Mouse (Mus musculus) MEL (cell line): ENCODE results near the gene Cpeb4. TPM values are rescaled to one million over a fixed set of nuclear protein-coding genes. Genes with fewer than 3 reads are reported as not detected.

ENCODE experiments used
- DNase-seq: peaks from one replicate; pipeline ENCODE4 v3.0.0; 2011; ENCODE audit warnings: low read depth, low spot score
- H3K27ac ChIP-seq: 2 replicates; pipeline ENCODE4 v1.5.1; 2012; ENCODE audit warnings: low read depth, mild to moderate bottlenecking, control low read depth, low read length, moderate library complexity; ENCODE audit not compliant: control insufficient read depth
- H3K27me3 ChIP-seq, 2 experiments: fragments of 150-350 bp in 1 of 2; sonication (generic) in 1 of 2; 2 replicates each; pipeline ENCODE4 v1.6.1; 2012; ENCODE audit warnings: low read length in 2 of 2, mild to moderate bottlenecking in 2 of 2, improper control_type of control experiment in 1 of 2, moderate library complexity in 1 of 2; ENCODE audit not compliant: insufficient read depth in 2 of 2, control insufficient read depth in 1 of 2
- H3K36me3 ChIP-seq, 2 experiments: 2 replicates each; pipeline ENCODE4 v1.6.1; 2012 to 2014; ENCODE audit warnings: low read length in 2 of 2, improper control_type of control experiment in 1 of 2, inconsistent platforms in 1 of 2, mild to moderate bottlenecking in 1 of 2; ENCODE audit not compliant: insufficient read depth in 2 of 2, control insufficient read depth in 1 of 2
- H3K4me1 ChIP-seq, 2 experiments: fragments of 150-350 bp in 1 of 2; sonication (generic) in 1 of 2; 2 replicates each; pipeline ENCODE4 v1.6.1; 2012; ENCODE audit warnings: low read length in 2 of 2, improper control_type of control experiment in 1 of 2, mild to moderate bottlenecking in 1 of 2; ENCODE audit not compliant: insufficient read depth in 2 of 2, control insufficient read depth in 1 of 2
- H3K4me3 ChIP-seq, 2 experiments: fragments of 150-350 bp in 1 of 2; sonication (generic) in 1 of 2; 2 replicates each; pipeline ENCODE4 v1.5.1; 2012; ENCODE audit warnings: low read depth in 2 of 2, low read length in 2 of 2, mild to moderate bottlenecking in 2 of 2, moderate library complexity in 2 of 2, control low read depth in 1 of 2, improper control_type of control experiment in 1 of 2; ENCODE audit not compliant: control insufficient read depth in 1 of 2, insufficient read depth in 1 of 2
- H3K79me2 ChIP-seq: 2 replicates; pipeline ENCODE4 v1.6.1; 2012; ENCODE audit warnings: mild to moderate bottlenecking, low read length, moderate library complexity; ENCODE audit not compliant: control insufficient read depth, poor library complexity, insufficient read depth
- H3K9ac ChIP-seq: 2 replicates; pipeline ENCODE4 v1.6.1; 2012; ENCODE audit warnings: low read depth, mild to moderate bottlenecking, control low read depth, low read length, moderate library complexity; ENCODE audit not compliant: control insufficient read depth, poor library complexity, severe bottlenecking
- H3K9me3 ChIP-seq: fragments of 150-350 bp; sonication (generic); replicated peaks from 2 replicates; pipeline ENCODE4 v1.6.1; 2012; ENCODE audit warnings: mild to moderate bottlenecking, low read length, improper control_type of control experiment, moderate library complexity; ENCODE audit not compliant: insufficient read depth
- BHLHE40 ChIP-seq: IDR thresholded peaks from 2 replicates; pipeline ENCODE4 v1.6.1; 2012; ENCODE audit warnings: low read depth, mild to moderate bottlenecking, inconsistent platforms, low read length, improper control_type of control experiment, borderline replicate concordance
- CHD1 ChIP-seq: IDR thresholded peaks from 2 replicates; pipeline ENCODE4 v1.6.1; 2012; ENCODE audit warnings: low read depth, mild to moderate bottlenecking, inconsistent platforms, low read length, improper control_type of control experiment
- CTCF ChIP-seq, 3 experiments: IDR thresholded peaks in 2 of 3; conservative IDR thresholded peaks in 1 of 3; 2 replicates each; pipeline ENCODE4 v1.5.1; 2011 to 2012; ENCODE audit warnings: low read length in 3 of 3, low read depth in 2 of 3, mild to moderate bottlenecking in 2 of 3, improper control_type of control experiment in 1 of 3, inconsistent platforms in 1 of 3, mixed read lengths in 1 of 3, moderate library complexity in 1 of 3; ENCODE audit not compliant: control insufficient read depth in 1 of 3, insufficient read depth in 1 of 3, poor library complexity in 1 of 3, severe bottlenecking in 1 of 3
- E2F4 ChIP-seq: IDR thresholded peaks from 2 replicates; pipeline ENCODE4 v1.6.1; 2011; ENCODE audit warnings: low read depth, low read length, improper control_type of control experiment, borderline replicate concordance
- ELF1 ChIP-seq: IDR thresholded peaks from 2 replicates; pipeline ENCODE4 v1.6.1; 2014; ENCODE audit warnings: low read depth, mild to moderate bottlenecking, inconsistent platforms, low read length, improper control_type of control experiment, moderate library complexity
- ETS1 ChIP-seq: IDR thresholded peaks from 2 replicates; pipeline ENCODE4 v1.6.1; 2012; ENCODE audit warnings: low read depth, mild to moderate bottlenecking, inconsistent platforms, low read length, improper control_type of control experiment, moderate library complexity
- GABPA ChIP-seq: IDR thresholded peaks from 2 replicates; pipeline ENCODE4 v1.6.1; 2012; ENCODE audit warnings: low read depth, mild to moderate bottlenecking, inconsistent platforms, low read length, improper control_type of control experiment, moderate library complexity
- HCFC1 ChIP-seq: IDR thresholded peaks from 2 replicates; pipeline ENCODE4 v1.6.1; 2012; ENCODE audit warnings: low read depth, mild to moderate bottlenecking, inconsistent platforms, low read length, improper control_type of control experiment, moderate library complexity
- KAT2A ChIP-seq: conservative IDR thresholded peaks from 2 replicates; pipeline ENCODE4 v1.6.1; 2012; ENCODE audit warnings: low read depth, low read length, improper control_type of control experiment, inconsistent platforms
- MAFK ChIP-seq: IDR thresholded peaks from 2 replicates; pipeline ENCODE4 v1.6.1; 2011; ENCODE audit warnings: low read depth, mild to moderate bottlenecking, low read length, improper control_type of control experiment, borderline replicate concordance
- MEF2A ChIP-seq: IDR thresholded peaks from 2 replicates; pipeline ENCODE4 v1.6.1; 2014; ENCODE audit warnings: low read depth, mild to moderate bottlenecking, inconsistent platforms, low read length, improper control_type of control experiment; ENCODE audit not compliant: poor library complexity, insufficient replicate concordance, severe bottlenecking; ENCODE audit errors: extremely low read depth
- NRF1 ChIP-seq: IDR thresholded peaks from 2 replicates; pipeline ENCODE4 v1.6.1; 2014; ENCODE audit warnings: low read depth, mild to moderate bottlenecking, inconsistent platforms, low read length, improper control_type of control experiment, moderate library complexity; ENCODE audit not compliant: poor library complexity, insufficient read depth, severe bottlenecking
- POLR2AphosphoS2 ChIP-seq: IDR thresholded peaks from 2 replicates; pipeline ENCODE4 v1.6.1; 2011; ENCODE audit warnings: low read length, improper control_type of control experiment
- RCOR1 ChIP-seq: IDR thresholded peaks from 2 replicates; pipeline ENCODE4 v1.6.1; 2012; ENCODE audit warnings: low read depth, mild to moderate bottlenecking, inconsistent platforms, low read length, improper control_type of control experiment
- SIN3A ChIP-seq: IDR thresholded peaks from 2 replicates; pipeline ENCODE4 v1.6.1; 2012; ENCODE audit warnings: low read length, improper control_type of control experiment, inconsistent platforms
- SMC3 ChIP-seq: IDR thresholded peaks from 2 replicates; pipeline ENCODE4 v1.6.1; 2011; ENCODE audit warnings: low read depth, low read length, improper control_type of control experiment
- TAL1 ChIP-seq: IDR thresholded peaks from 2 replicates; pipeline ENCODE4 v1.6.1; 2012; ENCODE audit warnings: mild to moderate bottlenecking, inconsistent platforms, low read length, moderate library complexity, mixed read lengths
- UBTF ChIP-seq: IDR thresholded peaks from 2 replicates; pipeline ENCODE4 v1.6.1; 2012; ENCODE audit warnings: low read depth, mild to moderate bottlenecking, inconsistent platforms, low read length, improper control_type of control experiment, moderate library complexity, borderline replicate concordance; ENCODE audit not compliant: insufficient read depth
- USF1 ChIP-seq: IDR thresholded peaks from 2 replicates; pipeline ENCODE4 v1.6.1; 2014; ENCODE audit warnings: low read depth, mild to moderate bottlenecking, inconsistent platforms, low read length, improper control_type of control experiment, moderate library complexity
- ZNF384 ChIP-seq: IDR thresholded peaks from 2 replicates; pipeline ENCODE4 v1.6.1; 2012; ENCODE audit warnings: low read depth, mild to moderate bottlenecking, inconsistent platforms, low read length, improper control_type of control experiment
- polyA plus RNA-seq, 2 experiments: library from polyadenylated mRNA; stranded (reverse) in 1 of 2; unstranded in 1 of 2; fragments of >175 nt in 1 of 2; fragments of >200 nt in 1 of 2; gene quantifications; 2 replicates each; pipeline versions ENCODE4 v1.2.1 to v1.2.4; 2012; ENCODE audit warnings: low replicate concordance in 2 of 2, low read depth in 1 of 2; ENCODE audit not compliant: insufficient read length in 2 of 2, insufficient read depth in 1 of 2, missing spikeins in 1 of 2
- total RNA-seq: library from RNA; depleted of rRNA; stranded (reverse); fragments of 300-350 nt; gene quantifications from 2 replicates; pipeline ENCODE4 v1.2.3, GENCODE M21; 2012

The Cpeb4 gene
- total and polyA plus RNA-seq, 3 experiments = 3.8 to 4.9 TPM; not detected in 1

GRCm38 (mm10) chr11:31870285-31871010, 1.6 kb upstream of the Cpeb4 start (continued):
- TF ChIP-seq TAL1 (no peak), POLR2AphosphoS2 (peak; percentile 63; the same call in 1 of the 2 replicates), GABPA (no peak), SIN3A (peak; percentile 100)
- TF ChIP-seq, all 39 proteins: peak for 22

- Histone ChIP-seq H3K27ac (peak overlapping the region; percentile 5; the same call in 1 of the 2 replicates), H3K79me2 (peaks cover 12% of the 10 kb centered on the region), H3K27me3 (no peaks in the 10 kb centered on the region), H3K4me1 (peaks cover 13 to 19% of the 10 kb centered on the region in 2 experiments), H3K9me3 (no peaks in the 10 kb centered on the region), H3K4me3 (peak overlapping the region; percentile 83 to 92), H3K9ac (peak overlapping the region; percentile 83), H3K36me3 (peaks cover 0 to 25% of the 10 kb centered on the region in 2 experiments; a peak in 2 of 4 replicates)
- DNase-seq = peak; percentile 64
- no peak for TF ChIP-seq CHD1
- no peak for TF ChIP-seq SMC3
- no peak for TF ChIP-seq KAT2A
- TF ChIP-seq ZNF384 = no peak
- no peak for TF ChIP-seq RCOR1
- no peak for TF ChIP-seq ELF1
- TF ChIP-seq NRF1 = no peak
- no peak for TF ChIP-seq HCFC1
- no peak for TF ChIP-seq BHLHE40
- no peak; the same call in 1 of the 2 replicates for TF ChIP-seq SIN3A
- no peak for TF ChIP-seq USF1
These were observed 873 bp upstream of the Cpeb4 start for GRCm38 (mm10) chr11:31871135-31871541.

GRCm38 (mm10) chr11:31872546-31873261, 693 bp downstream of the Cpeb4 start:
- H3K9ac ChIP-seq = peak overlapping the region; percentile 10; the same call in 1 of the 2 replicates
- no peaks in the 10 kb centered on the region for H3K9me3 ChIP-seq
- peaks cover 13 to 27% of the 10 kb centered on the region in 2 experiments for H3K4me1 ChIP-seq
- no peaks in the 10 kb centered on the region for H3K27me3 ChIP-seq
- no peak for DNase-seq
- H3K27ac ChIP-seq = no peak overlapping the region
- peaks cover 0 to 33% of the 10 kb centered on the region in 2 experiments; a peak in 2 of 4 replicates for H3K36me3 ChIP-seq
- peak overlapping the region in 1 of 2 experiments; percentile 16; a peak in 1 of 4 replicates for H3K4me3 ChIP-seq
- TF ChIP-seq POLR2AphosphoS2 = no peak
- no peak for TF ChIP-seq UBTF
- TF ChIP-seq CTCF (IDR thresholded peaks at IDR 0.05 in 2 of 3, conservative IDR thresholded peaks at IDR 0.05 in 1 of 3; ENCODE audit: control insufficient read depth in 1 of 3, insufficient read depth in 1 of 3, low read depth in 2 of 3, low read length in 3 of 3, poor library complexity in 1 of 3, severe bottlenecking in 1 of 3) = no peak
- TF ChIP-seq ELF1 = no peak
- no peak for TF ChIP-seq RCOR1
- TF ChIP-seq ETS1 = no peak
- no peak for TF ChIP-seq USF1
- TF ChIP-seq MEF2A = no peak
- no peak for TF ChIP-seq E2F4
- no peak for TF ChIP-seq MAFK
- peaks cover 14% of the 10 kb centered on the region for H3K79me2 ChIP-seq
